In genomic region chr16:34079511-34079910, GRCm38 (mm10) we compare ENCODE assay signal across 12 mouse cellular contexts.
DNase-seq lines count a peak whose midpoint lies in the region; ATAC-seq and TF ChIP-seq lines count a peak whose summit lies in the region.
"Had no signal": no experiment of that assay in that cellular context is flagged by ENCODE, and none has a peak within 500 bp of the region (broad histone marks: within the 10 kb centered on the region; RNA-seq: fewer than 3 reads in every experiment).

No protein-coding gene starts in this region.

- H3K4me3 ChIP-seq in gastrocnemius, adult 2 months = 0 out of 2 replicates have a peak overlapping the region, but pooled peaks have one; percentile 15
- H3K4me3 ChIP-seq in lung, embryonic 14.5 days (ENCODE audit: low read depth, low read length) = no peak overlapping the region
- H3K4me3 ChIP-seq in heart, postnatal 0 days (ENCODE audit: low read depth, low read length) = no peak overlapping the region
- no peak overlapping the region for H3K4me3 ChIP-seq in hindbrain, embryonic 16.5 days (ENCODE audit: low read length)
- H3K4me3 ChIP-seq: limb, embryonic 13.5 days had no signal

- intact Hi-C loops in gastrocnemius, adult 2 months (cut with DNase I) = no loop called here
- intact Hi-C loops in gastrocnemius, postnatal 36 days (cut with DNase I) = no loop called here

- H3K27ac ChIP-seq in gastrocnemius, adult 2 months = peak overlapping the region; percentile 94
- peak overlapping the region; percentile 19; the same call in 1 of the 2 replicates for H3K27ac ChIP-seq in lung, embryonic 14.5 days (ENCODE audit: low read depth)
- H3K27ac ChIP-seq in heart, postnatal 0 days (ENCODE audit: low read depth) = peak overlapping the region; percentile 91
- no peak overlapping the region for H3K27ac ChIP-seq in hindbrain, embryonic 16.5 days (ENCODE audit: low read depth, low read length)
- H3K27ac ChIP-seq: limb, embryonic 13.5 days had no signal

- no peak overlapping the region for H3K4me2 ChIP-seq in lung, embryonic 14.5 days
- H3K4me2 ChIP-seq in heart, postnatal 0 days (ENCODE audit: low read depth, low read length) = no peak overlapping the region
- no peak overlapping the region for H3K4me2 ChIP-seq in hindbrain, embryonic 16.5 days (ENCODE audit: low read length)
- H3K4me2 ChIP-seq: limb, embryonic 13.5 days had no signal

- 67% methylated on average over 4 of the region's 4 CpGs for WGBS in lung, embryonic 14.5 days
- WGBS in heart, postnatal 0 days = 30% methylated on average over 4 of the region's 4 CpGs
- 78% methylated on average over 4 of the region's 4 CpGs for WGBS in hindbrain, embryonic 16.5 days

- peak; percentile 43 for DNase-seq in gastrocnemius, adult 2 months
- DNase-seq in gastrocnemius, postnatal 36 days = no peak
- no peak for DNase-seq in lung, embryonic 14.5 days
- no peak for DNase-seq in lung, postnatal 14 days
- no peak for DNase-seq in heart, postnatal 0 days (ENCODE audit: low spot score)
- peak; percentile 39 for DNase-seq in yolk sac, embryonic 10.5 days (ENCODE audit: low spot score)
- no peak for DNase-seq in spleen, postnatal 4 days (ENCODE audit: low spot score in 2 of 2)
- DNase-seq: kidney, adult 2 months; right cerebral cortex, postnatal 14 days had no signal

- no peaks in the 10 kb centered on the region for H3K27me3 ChIP-seq in lung, embryonic 14.5 days (ENCODE audit: insufficient read depth, low read length)
- H3K27me3 ChIP-seq in heart, postnatal 0 days (ENCODE audit: control insufficient read depth, insufficient read depth, low read length) = no peaks in the 10 kb centered on the region
- H3K27me3 ChIP-seq in hindbrain, embryonic 16.5 days (replicated peaks; ENCODE audit: control insufficient read depth, insufficient read depth, low read length) = no peaks in the 10 kb centered on the region
- H3K27me3 ChIP-seq: limb, embryonic 13.5 days had no signal

- no peak for TF ChIP-seq CTCF in gastrocnemius, adult 2 months (IDR thresholded peaks at IDR 0.05)
- TF ChIP-seq CTCF in lung, embryonic 14.5 days (IDR thresholded peaks at IDR 0.05; ENCODE audit: low read depth) = no peak
- TF ChIP-seq CTCF in heart, postnatal 0 days (IDR thresholded peaks at IDR 0.05; ENCODE audit: low read depth) = no peak

- no peaks in the 10 kb centered on the region for H3K36me3 ChIP-seq in lung, embryonic 14.5 days (ENCODE audit: insufficient read depth)
- no peaks in the 10 kb centered on the region for H3K36me3 ChIP-seq in heart, postnatal 0 days (replicated peaks; ENCODE audit: control insufficient read depth, insufficient read depth, low read length)
- H3K36me3 ChIP-seq in hindbrain, embryonic 16.5 days (ENCODE audit: control insufficient read depth, insufficient read depth, low read length) = no peaks in the 10 kb centered on the region
- H3K36me3 ChIP-seq: limb, embryonic 13.5 days had no signal

- ATAC-seq in lung, embryonic 14.5 days (ENCODE audit: insufficient read depth) = no peak
- ATAC-seq in heart, postnatal 0 days (ENCODE audit: insufficient read depth, low read depth) = no peak
- no peak for ATAC-seq in hindbrain, embryonic 16.5 days
- ATAC-seq: activated CD4-positive, CD25-positive, alpha-beta regulatory T cell, adult 4 months had no signal

- no peak overlapping the region for H3K9ac ChIP-seq in lung, embryonic 14.5 days
- H3K9ac ChIP-seq in heart, postnatal 0 days (replicated peaks; ENCODE audit: low read depth, low read length) = 0 out of 2 replicates have a peak overlapping the region, but pooled peaks have one; percentile 46
- H3K9ac ChIP-seq in hindbrain, embryonic 16.5 days (ENCODE audit: low read depth, low read length) = no peak overlapping the region
- H3K9ac ChIP-seq: limb, embryonic 13.5 days had no signal

- no peaks in the 10 kb centered on the region for H3K9me3 ChIP-seq in lung, embryonic 14.5 days (ENCODE audit: low read depth, low read length)
- H3K9me3 ChIP-seq in heart, postnatal 0 days (replicated peaks; ENCODE audit: control insufficient read depth, low read length) = no peaks in the 10 kb centered on the region
- no peaks in the 10 kb centered on the region for H3K9me3 ChIP-seq in hindbrain, embryonic 16.5 days (ENCODE audit: control insufficient read depth, low read length)
- H3K9me3 ChIP-seq: limb, embryonic 13.5 days had no signal

- peaks cover 21% of the 10 kb centered on the region; the same call in 1 of the 2 replicates for H3K4me1 ChIP-seq in lung, embryonic 14.5 days (ENCODE audit: insufficient read depth)
- peaks cover 50% of the 10 kb centered on the region for H3K4me1 ChIP-seq in heart, postnatal 0 days (ENCODE audit: control insufficient read depth, insufficient read depth)
- H3K4me1 ChIP-seq in hindbrain, embryonic 16.5 days (ENCODE audit: control insufficient read depth, insufficient read depth, low read depth, low read length) = peaks cover 2% of the 10 kb centered on the region; the same call in 1 of the 2 replicates

- TF ChIP-seq EP300 in heart, postnatal 0 days (IDR thresholded peaks at IDR 0.05; ENCODE audit: low read depth) = no peak

Comparison
In these comparisons a context has a peak if more than half of its experiments do, and no peak if none do; other contexts are left out.
1. DNase-seq: peak in gastrocnemius, adult 2 months (single experiment) and yolk sac, embryonic 10.5 days (single experiment); none in gastrocnemius, postnatal 36 days (0 of 2), lung, embryonic 14.5 days (single experiment), lung, postnatal 14 days (single experiment), heart, postnatal 0 days (single experiment) and spleen, postnatal 4 days (0 of 2).